Mouse (Mus musculus) limb, embryonic 11.5 days (tissue): ENCODE measurements around the gene Prkar1a. TPM values are rescaled to one million over a fixed set of nuclear protein-coding genes. Genes with fewer than 3 reads are reported as not detected.

Experiments
- ATAC-seq: fragments of 200-750 bp; cut with Nextera tagmentation; 2 replicates; pipeline ENCODE4 v1.8.0; 2017; ENCODE audit warnings: low read depth; ENCODE audit not compliant: insufficient number of reproducible peaks, low FRiP score, low TSS enrichment
- DNase-seq: peaks from one replicate; pipeline ENCODE4 v3.0.0-alpha.2; 2015; ENCODE audit warnings: low spot score
- H3K27ac ChIP-seq: fragments of 300-500 bp; sonication (generic); replicated peaks from 2 replicates; pipeline ENCODE4 v1.5.1; 2014; ENCODE audit warnings: low read depth, mild to moderate bottlenecking, low read length
- H3K27me3 ChIP-seq: fragments of 300-500 bp; sonication (generic); 2 replicates; pipeline ENCODE4 v1.6.1; 2014; ENCODE audit warnings: mild to moderate bottlenecking, low read length, mixed read lengths; ENCODE audit not compliant: control insufficient read depth, insufficient read depth
- H3K36me3 ChIP-seq: fragments of 300-500 bp; sonication (generic); 2 replicates; pipeline ENCODE4 v1.6.1; 2014; ENCODE audit warnings: mild to moderate bottlenecking, low read length, moderate library complexity, mixed read lengths; ENCODE audit not compliant: control insufficient read depth, insufficient read depth
- H3K4me1 ChIP-seq: fragments of 300-500 bp; sonication (generic); 2 replicates; pipeline ENCODE4 v1.6.1; 2014; ENCODE audit warnings: low read length, mixed read lengths; ENCODE audit not compliant: control insufficient read depth, insufficient read depth
- H3K4me2 ChIP-seq: fragments of 300-500 bp; sonication (generic); 2 replicates; pipeline ENCODE4 v1.6.1; 2014; ENCODE audit warnings: low read depth, mild to moderate bottlenecking, moderate library complexity; ENCODE audit not compliant: severe bottlenecking
- H3K4me3 ChIP-seq: fragments of 300-500 bp; sonication (generic); 2 replicates; pipeline ENCODE4 v1.5.1; 2014; ENCODE audit warnings: low read depth, low read length
- H3K9ac ChIP-seq: fragments of 300-500 bp; sonication (generic); 2 replicates; pipeline ENCODE4 v1.6.1; 2014; ENCODE audit warnings: mild to moderate bottlenecking, low read length
- H3K9me3 ChIP-seq: fragments of 300-500 bp; sonication (generic); 2 replicates; pipeline ENCODE4 v1.6.1; 2016; ENCODE audit warnings: low read length; ENCODE audit not compliant: control insufficient read depth
- WGBS: fragments of 180-500 bp; shearing (Covaris S2); extraction: QIAGEN DNeasy Blood & Tissue Kit; methylation state at CpG from one replicate; pipeline ENCODE4 v1.1.7; 2014; 5-methylcytosine and 5-hydroxymethylcytosine counted together
- polyA plus RNA-seq: library from polyadenylated mRNA; unstranded; fragments of >200 nt; fragmentation: Nextera tagmentation; extraction: Ambion mirVana; gene quantifications from 2 replicates; pipeline ENCODE4 v1.2.1, GENCODE M21; 2014

Gene Prkar1a
- polyA plus RNA-seq, 1 experiment from 2014 or later = 384 TPM

- WGBS = 90% methylated on average over 5 of the region's 5 CpGs
- ATAC-seq = no peak
- peaks cover 6% of the 10 kb centered on the region for H3K4me1 ChIP-seq
Measured at GRCm38 (mm10) chr11:109709501-109709900, 60.3 kb downstream of the Prkar1a start.

GRCm38 (mm10) chr11:109714341-109715247, 65.4 kb downstream of the Prkar1a start:
- Histone ChIP-seq H3K36me3 (no peaks in the 10 kb centered on the region), H3K9me3 (no peaks in the 10 kb centered on the region), H3K4me1 (peaks cover 17% of the 10 kb centered on the region), H3K4me2 (peak overlapping the region; percentile 20; the same call in 1 of the 2 replicates), H3K27ac (no peak overlapping the region), H3K4me3 (no peak overlapping the region), H3K9ac (no peak overlapping the region), H3K27me3 (no peaks in the 10 kb centered on the region)
- 59% methylated on average over 17 of the region's 17 CpGs for WGBS
- no peak for ATAC-seq
- DNase-seq = peak; percentile 31

More at GRCm38 (mm10) chr11:109709501-109709900, 60.3 kb downstream of the Prkar1a start:
- H3K4me3 ChIP-seq = no peak overlapping the region
- H3K36me3 ChIP-seq = no peaks in the 10 kb centered on the region
- H3K4me2 ChIP-seq = no peak overlapping the region
- no peak overlapping the region for H3K27ac ChIP-seq
- H3K9ac ChIP-seq = no peak overlapping the region
- DNase-seq = no peak
- no peaks in the 10 kb centered on the region for H3K9me3 ChIP-seq
- no peaks in the 10 kb centered on the region for H3K27me3 ChIP-seq

GRCm38 (mm10) chr11:109715311-109715781, 66.1 kb downstream of the Prkar1a start:
- Histone ChIP-seq H3K36me3 (no peaks in the 10 kb centered on the region), H3K4me1 (peaks cover 17% of the 10 kb centered on the region), H3K9me3 (no peaks in the 10 kb centered on the region), H3K4me2 (peak overlapping the region; percentile 20; the same call in 1 of the 2 replicates), H3K9ac (no peak overlapping the region), H3K27me3 (no peaks in the 10 kb centered on the region), H3K4me3 (no peak overlapping the region), H3K27ac (no peak overlapping the region)
- ATAC-seq = no peak; the same call in 1 of the 2 replicates
- peak; percentile 51 for DNase-seq
- WGBS = 33% methylated on average over 12 of the region's 12 CpGs

- ATAC-seq = no peak
- H3K27ac ChIP-seq = no peak overlapping the region
- H3K36me3 ChIP-seq = no peaks in the 10 kb centered on the region
- H3K4me1 ChIP-seq = peaks cover 22% of the 10 kb centered on the region
- H3K4me2 ChIP-seq = no peak overlapping the region
- 62% methylated on average over 7 of the region's 7 CpGs for WGBS
- no peaks in the 10 kb centered on the region for H3K9me3 ChIP-seq
- H3K9ac ChIP-seq = no peak overlapping the region
- H3K27me3 ChIP-seq = peaks cover 8% of the 10 kb centered on the region; the same call in 1 of the 2 replicates
- no peak overlapping the region for H3K4me3 ChIP-seq
- no peak for DNase-seq
Measured at GRCm38 (mm10) chr11:109716981-109717380, 67.8 kb downstream of the Prkar1a start.

DNA sequence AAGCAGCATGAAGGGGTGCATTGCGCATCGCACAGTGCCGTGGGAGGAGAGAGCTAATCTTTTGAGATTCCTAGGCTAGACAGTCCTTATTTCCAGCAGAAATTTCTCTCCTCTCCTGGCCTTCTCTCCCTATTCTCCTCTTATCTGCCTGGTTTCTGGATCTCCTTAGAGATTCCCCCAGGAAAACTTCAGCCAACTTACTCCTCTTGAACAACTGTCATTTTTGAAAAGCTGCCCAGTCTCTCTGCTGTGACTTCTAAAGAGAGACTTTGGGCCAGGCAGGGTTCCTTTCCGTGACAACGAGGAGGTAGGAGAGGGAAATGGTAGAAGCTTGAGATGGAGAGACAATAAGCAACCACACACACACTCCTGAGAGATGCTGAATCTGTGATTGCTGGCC, 68.2 kb downstream of the Prkar1a start:
- no peak overlapping the region for H3K27ac ChIP-seq
- no peaks in the 10 kb centered on the region for H3K9me3 ChIP-seq
- H3K4me1 ChIP-seq = peaks cover 26% of the 10 kb centered on the region
- ATAC-seq = no peak
- DNase-seq = no peak
- no peak overlapping the region for H3K4me2 ChIP-seq
- peaks cover 8% of the 10 kb centered on the region; the same call in 1 of the 2 replicates for H3K27me3 ChIP-seq
- no peaks in the 10 kb centered on the region for H3K36me3 ChIP-seq
- H3K4me3 ChIP-seq = no peak overlapping the region
- H3K9ac ChIP-seq = no peak overlapping the region
- WGBS = 92% methylated on average over 5 of the region's 5 CpGs

GRCm38 (mm10) chr11:109717966-109718895, 69.0 kb downstream of the Prkar1a start:
- DNase-seq (no peak), ATAC-seq (no peak)
- peaks cover 8% of the 10 kb centered on the region; the same call in 1 of the 2 replicates for H3K27me3 ChIP-seq
- H3K4me2 ChIP-seq = no peak overlapping the region
- no peaks in the 10 kb centered on the region for H3K36me3 ChIP-seq
- H3K4me1 ChIP-seq = peaks cover 26% of the 10 kb centered on the region
- no peak overlapping the region for H3K9ac ChIP-seq
- no peak overlapping the region for H3K27ac ChIP-seq
- H3K4me3 ChIP-seq = no peak overlapping the region
- 80% methylated on average over 15 of the region's 15 CpGs for WGBS
- no peaks in the 10 kb centered on the region for H3K9me3 ChIP-seq
